Mouse (Mus musculus): Measurements from ENCODE around the gene Neurl3. TPM values are rescaled to one million over a fixed set of nuclear protein-coding genes. Genes with fewer than 3 reads are reported as not detected.

The Neurl3 gene
- polyA plus RNA-seq, 1 experiment from 2014 or later = 24.4 TPM

DNA sequence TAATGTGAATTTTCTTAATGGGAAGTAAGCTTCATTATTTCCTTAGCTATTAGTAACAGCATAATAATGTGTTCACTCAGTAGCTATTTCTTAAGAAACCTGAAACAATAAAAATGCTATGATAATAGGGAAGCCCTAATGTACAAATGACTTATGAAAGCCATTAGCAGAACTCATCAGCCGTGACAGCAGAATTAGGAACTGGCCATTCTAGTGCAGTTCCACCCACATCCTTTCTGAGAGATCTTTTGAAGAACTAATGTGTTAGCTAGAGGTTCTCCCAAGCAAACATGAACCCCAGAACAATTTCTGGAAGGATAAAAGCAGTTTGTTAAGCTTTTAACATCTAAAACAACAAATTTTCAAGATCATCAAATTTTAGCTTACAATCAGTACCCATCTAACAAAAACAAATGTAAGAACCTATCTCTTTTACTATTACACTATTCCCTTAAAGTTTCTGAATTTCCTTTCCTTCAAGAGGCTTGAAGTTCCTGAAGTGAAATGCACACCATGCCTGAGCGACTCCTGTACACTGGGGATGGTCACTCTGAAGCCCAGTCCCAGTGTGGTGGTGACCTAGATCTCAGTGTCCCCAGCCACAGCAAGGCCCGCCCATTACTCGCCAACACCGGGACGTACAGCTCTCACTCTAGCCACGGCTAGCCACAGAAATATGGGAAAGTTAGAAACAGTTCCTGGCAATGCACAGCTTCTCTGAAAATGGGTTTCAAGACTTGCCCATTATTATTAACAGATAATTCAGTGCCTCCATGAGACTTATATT is 43.4 kb downstream of the Neurl3 start:
- H3K9ac ChIP-seq (ENCODE audit: low read length) = no peak overlapping the region
- H3K9me3 ChIP-seq (ENCODE audit: control insufficient read depth, low read length) = no peaks in the 10 kb centered on the region
- H3K4me3 ChIP-seq (ENCODE audit: low read depth, low read length) = no peak overlapping the region
- DNase-seq (ENCODE audit: low spot score) = no peak
- H3K36me3 ChIP-seq (ENCODE audit: control insufficient read depth, insufficient read depth, low read length) = peaks cover 14% of the 10 kb centered on the region
- no peaks in the 10 kb centered on the region for H3K4me1 ChIP-seq (replicated peaks; ENCODE audit: control insufficient read depth, insufficient read depth)
- no peak overlapping the region for H3K27ac ChIP-seq (replicated peaks)
- H3K27me3 ChIP-seq (ENCODE audit: control insufficient read depth, insufficient read depth, low read length) = no peaks in the 10 kb centered on the region
- TF ChIP-seq EP300 (optimal IDR thresholded peaks at IDR 0.05) (no peak), CTCF (IDR thresholded peaks at IDR 0.05; ENCODE audit: low read depth) (no peak)
- no peak overlapping the region for H3K4me2 ChIP-seq (replicated peaks; ENCODE audit: low read depth)
- 85% methylated on average over 7 of the region's 7 CpGs for WGBS
- no peak for ATAC-seq (ENCODE audit: low FRiP score, low TSS enrichment)

DNA sequence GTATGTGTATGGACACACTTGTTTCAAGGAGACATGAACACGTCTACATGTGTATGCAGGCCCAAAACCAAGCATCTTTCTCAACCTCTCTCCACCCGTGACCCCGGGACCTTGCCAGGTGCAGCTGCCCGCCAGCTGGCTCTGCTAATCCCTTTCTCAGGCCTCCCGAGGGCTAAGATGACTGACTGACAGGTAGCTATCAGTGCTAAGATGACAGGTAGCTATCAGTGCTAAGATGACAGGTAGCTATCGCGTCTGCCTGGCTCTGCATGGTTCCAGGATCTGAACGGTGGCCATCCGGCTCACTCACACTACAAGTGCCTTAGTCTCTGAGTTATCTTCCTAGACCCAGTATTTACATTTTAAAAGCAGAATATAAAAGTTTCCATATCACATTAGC is 46.0 kb downstream of the Neurl3 start:
- Histone ChIP-seq H3K36me3 (ENCODE audit: control insufficient read depth, insufficient read depth, low read length) (peaks cover 9% of the 10 kb centered on the region), H3K4me3 (ENCODE audit: low read depth, low read length) (no peak overlapping the region), H3K4me2 (replicated peaks; ENCODE audit: low read depth) (no peak overlapping the region), H3K4me1 (replicated peaks; ENCODE audit: control insufficient read depth, insufficient read depth) (no peaks in the 10 kb centered on the region), H3K27ac (replicated peaks) (no peak overlapping the region), H3K9ac (ENCODE audit: low read length) (no peak overlapping the region), H3K27me3 (ENCODE audit: control insufficient read depth, insufficient read depth, low read length) (no peaks in the 10 kb centered on the region), H3K9me3 (ENCODE audit: control insufficient read depth, low read length) (no peaks in the 10 kb centered on the region)
- DNase-seq (ENCODE audit: low spot score) (no peak), ATAC-seq (ENCODE audit: low FRiP score, low TSS enrichment) (no peak)
- TF ChIP-seq EP300 (optimal IDR thresholded peaks at IDR 0.05) (no peak), CTCF (IDR thresholded peaks at IDR 0.05; ENCODE audit: low read depth) (no peak)
- 84% methylated on average over 9 of the region's 9 CpGs for WGBS

DNA sequence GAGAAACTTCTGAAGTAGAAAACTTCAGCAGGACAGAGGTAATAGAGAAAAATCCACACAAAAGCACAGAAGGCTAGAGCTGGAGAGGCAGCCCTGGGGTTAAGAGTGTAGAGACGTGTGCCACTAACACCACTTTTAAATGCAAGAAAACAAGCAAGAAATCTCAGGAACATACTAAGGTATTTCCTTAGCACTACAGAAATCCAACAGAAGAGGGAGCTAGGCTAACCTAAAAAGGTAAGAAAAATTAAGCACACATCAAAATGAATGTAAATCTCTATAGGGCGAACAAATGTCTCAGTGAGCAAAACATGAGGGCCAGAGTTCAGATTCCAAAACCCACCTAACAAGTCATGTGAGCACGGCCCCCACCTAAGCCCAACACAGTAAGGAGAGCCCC is 49.8 kb downstream of the Neurl3 start:
- ATAC-seq (ENCODE audit: low FRiP score, low TSS enrichment) = no peak
- Histone ChIP-seq H3K4me1 (replicated peaks; ENCODE audit: control insufficient read depth, insufficient read depth) (no peaks in the 10 kb centered on the region), H3K9me3 (ENCODE audit: control insufficient read depth, low read length) (no peaks in the 10 kb centered on the region), H3K27me3 (ENCODE audit: control insufficient read depth, insufficient read depth, low read length) (no peaks in the 10 kb centered on the region), H3K36me3 (ENCODE audit: control insufficient read depth, insufficient read depth, low read length) (peaks cover 7% of the 10 kb centered on the region), H3K4me2 (replicated peaks; ENCODE audit: low read depth) (no peak overlapping the region), H3K9ac (ENCODE audit: low read length) (no peak overlapping the region), H3K27ac (replicated peaks) (no peak overlapping the region), H3K4me3 (ENCODE audit: low read depth, low read length) (no peak overlapping the region)
- peak; percentile 67 for TF ChIP-seq CTCF (IDR thresholded peaks at IDR 0.05; ENCODE audit: low read depth)
- no peak for TF ChIP-seq EP300 (optimal IDR thresholded peaks at IDR 0.05)
- DNase-seq (ENCODE audit: low spot score) = no peak
- WGBS = 76% methylated on average over 3 of the region's 3 CpGs

Other genes starting within 250 kb of the Neurl3 start
- 5.7 and 6.8 TPM in 2 replicates for gene Hs6st1, start 206.3 kb downstream of the Neurl3 start, polyA plus RNA-seq (2015; fragmentation: Nextera tagmentation; extraction: Ambion mirVana)
- 28.9 and 31.7 TPM in 2 replicates for gene Uggt1, start 30.0 kb downstream of the Neurl3 start, polyA plus RNA-seq (2015; fragmentation: Nextera tagmentation; extraction: Ambion mirVana)
- 4.0 and 4.1 TPM in 2 replicates for gene Arid5a, start 33.1 kb upstream of the Neurl3 start, polyA plus RNA-seq (2015; fragmentation: Nextera tagmentation; extraction: Ambion mirVana)
- gene Kansl3, start 94.5 kb upstream of the Neurl3 start, polyA plus RNA-seq (2015; fragmentation: Nextera tagmentation; extraction: Ambion mirVana) = 16.2 and 18.0 TPM in 2 replicates
- 0.13 and 0.21 TPM in 2 replicates for gene Fer1l5, start 97.6 kb upstream of the Neurl3 start, polyA plus RNA-seq (2015; fragmentation: Nextera tagmentation; extraction: Ambion mirVana)
- 15.7 and 16.5 TPM in 2 replicates for gene Lman2l, start 170.6 kb upstream of the Neurl3 start, polyA plus RNA-seq (2015; fragmentation: Nextera tagmentation; extraction: Ambion mirVana)
- gene Cnnm4, start 196.9 kb upstream of the Neurl3 start, polyA plus RNA-seq (2015; fragmentation: Nextera tagmentation; extraction: Ambion mirVana) = 18.2 and 19.1 TPM in 2 replicates
- 1.6 and 2.0 TPM in 2 replicates for gene Cnnm3, start 237.2 kb upstream of the Neurl3 start, polyA plus RNA-seq (2015; fragmentation: Nextera tagmentation; extraction: Ambion mirVana)